Mouse (Mus musculus): Measurements from ENCODE around the gene Ubqln4.
"Not testable (repeated sequence)": the region's sequence is repeated elsewhere in the genome, so short reads cannot be mapped to it uniquely, and the experiment has no call there.

Ubqln4 gene

DNA sequence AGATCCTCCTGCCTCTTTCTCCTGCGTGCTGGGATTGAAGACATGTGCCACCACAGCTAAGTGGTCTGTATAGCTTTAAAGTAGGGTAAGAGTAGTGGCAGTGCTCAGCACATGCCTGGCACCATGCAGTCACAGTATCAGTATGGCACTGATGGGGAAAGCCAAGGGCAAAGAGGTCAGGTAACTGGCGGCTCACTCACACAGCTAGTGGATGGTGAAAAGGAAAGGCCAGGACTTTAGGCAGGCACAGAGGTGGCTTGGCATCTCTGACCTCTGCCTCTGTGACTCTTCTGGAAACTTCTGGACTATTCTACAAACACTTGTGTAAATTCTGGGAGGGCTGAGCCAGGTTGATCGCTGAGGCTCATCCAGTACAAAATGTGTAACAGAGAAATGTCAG is 12.6 kb downstream of the Ubqln4 start:
- no peak for DNase-seq (ENCODE audit: low read depth, low spot score)

GRCm38 (mm10) chr3:88566536-88567061 is 13.0 kb downstream of the Ubqln4 start:
- no peak for DNase-seq (ENCODE audit: low read depth, low spot score)

- DNase-seq (ENCODE audit: low read depth, low spot score): no peak
These were observed 14.3 kb downstream of the Ubqln4 start for GRCm38 (mm10) chr3:88567892-88568291.

- no peak for DNase-seq (ENCODE audit: low read depth, low spot score)
These were observed 15.1 kb downstream of the Ubqln4 start for GRCm38 (mm10) chr3:88568615-88569014.

GRCm38 (mm10) chr3:88569093-88569492 is 15.5 kb downstream of the Ubqln4 start:
- DNase-seq (ENCODE audit: low read depth, low spot score): no peak

DNA sequence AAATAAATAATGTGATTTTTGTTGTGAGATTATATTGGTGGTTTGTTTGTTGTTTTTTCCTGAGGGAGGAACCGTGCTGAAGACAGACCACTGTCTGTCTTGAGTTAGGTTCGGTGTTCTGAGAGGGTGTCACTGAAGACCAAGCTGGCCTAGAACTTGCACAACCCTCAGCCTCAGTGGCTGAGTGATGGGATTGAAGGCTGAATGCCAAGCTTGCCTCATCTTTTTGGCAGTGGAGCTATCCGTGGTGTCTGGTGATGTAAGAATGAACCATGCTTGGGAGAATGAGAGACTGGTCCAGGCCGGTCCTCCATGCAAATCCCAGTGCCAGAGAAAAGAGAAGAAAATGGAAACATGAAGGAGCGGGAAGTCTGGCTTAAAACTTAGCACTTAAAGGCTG is 16.1 kb downstream of the Ubqln4 start:
- DNase-seq (ENCODE audit: low read depth, low spot score): no peak

- no peak for DNase-seq (ENCODE audit: low read depth, low spot score)
These were observed 16.8 kb downstream of the Ubqln4 start for GRCm38 (mm10) chr3:88570341-88570740.

GRCm38 (mm10) chr3:88571856-88572255 is 18.3 kb downstream of the Ubqln4 start:
- DNase-seq (ENCODE audit: low read depth, low spot score): no peak

DNA sequence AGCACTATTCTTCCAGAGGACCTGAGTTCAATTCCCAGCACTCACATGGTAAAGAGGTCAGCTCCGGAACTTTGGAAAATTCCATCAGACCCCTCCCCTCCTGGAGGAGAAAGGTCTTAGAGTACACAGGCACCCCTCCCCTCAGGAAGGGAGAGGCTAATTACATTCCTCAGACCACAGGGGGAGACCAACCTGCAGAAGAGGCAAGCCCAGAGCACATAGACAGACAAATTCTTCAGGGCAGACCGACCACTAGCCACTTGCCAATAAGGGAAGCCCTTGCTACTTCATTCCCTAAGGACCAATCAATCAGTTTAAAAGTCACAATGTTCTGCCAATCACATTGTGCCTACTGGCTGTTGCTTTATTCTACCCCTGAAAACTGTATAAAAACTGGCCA is 19.3 kb downstream of the Ubqln4 start:
- DNase-seq (ENCODE audit: low read depth, low spot score): no peak

DNA sequence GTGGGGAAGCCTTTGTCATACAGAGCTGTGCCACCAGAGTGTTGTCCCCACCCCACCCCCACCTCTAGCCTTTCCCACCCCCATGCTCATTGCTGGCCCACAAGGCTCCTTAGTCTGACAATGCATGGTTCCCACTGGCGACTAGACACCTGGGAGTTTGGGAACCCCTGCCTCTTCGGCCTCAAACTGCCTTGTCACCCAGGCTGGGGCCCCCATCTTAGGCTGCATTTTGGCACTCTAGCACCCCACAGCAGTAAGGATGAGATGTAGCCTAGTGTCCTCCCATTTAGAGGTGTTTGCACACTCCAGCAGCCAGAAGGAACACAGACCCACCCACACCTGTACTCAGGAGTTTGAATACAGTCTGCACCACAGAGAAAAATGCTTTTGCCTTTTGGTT is 20.3 kb downstream of the Ubqln4 start:
- DNase-seq (ENCODE audit: low read depth, low spot score): no peak

DNA sequence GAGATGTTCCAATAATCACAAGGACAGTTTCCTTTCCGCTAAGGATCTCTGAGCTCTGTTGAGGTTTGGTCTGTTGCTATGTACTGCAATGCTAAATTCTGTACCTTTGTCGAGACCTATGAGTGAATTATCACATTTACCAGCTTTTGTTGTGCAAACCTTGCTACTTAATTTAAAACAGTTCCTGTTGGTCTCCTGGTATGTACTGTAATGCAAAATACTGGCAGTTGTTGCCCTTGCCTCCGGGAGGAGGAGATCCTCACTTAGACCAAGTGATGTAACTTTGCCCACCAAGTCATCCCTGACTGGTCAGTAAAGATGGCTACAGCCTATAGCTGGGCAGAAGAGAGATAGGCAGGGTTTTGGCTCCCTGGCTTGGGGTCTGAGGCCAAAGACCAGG is 22.0 kb downstream of the Ubqln4 start, which contains the start of gene Ssr2:
Gene Ssr2, plus strand, starts transcription at position 337 of the 400 bp plus-strand sequence.
- no peak for DNase-seq (ENCODE audit: low read depth, low spot score)

DNA sequence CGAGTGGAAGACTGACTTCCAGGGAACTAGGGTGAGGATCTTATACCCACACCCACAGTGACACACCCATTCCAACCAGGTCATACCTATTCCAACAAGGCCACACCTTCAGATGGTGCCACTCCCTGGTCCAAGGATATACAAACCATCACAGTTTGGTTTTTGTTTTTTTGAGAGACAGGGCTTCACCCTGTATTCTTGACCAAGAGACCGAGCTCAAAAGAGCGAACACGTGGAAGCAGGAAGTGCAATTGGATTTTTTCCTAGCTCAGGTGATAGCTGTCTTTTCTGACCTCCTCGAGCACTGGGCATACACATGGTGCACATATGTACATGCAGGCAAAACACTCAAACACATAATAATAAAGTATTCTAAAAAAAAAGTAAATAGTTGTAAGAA is 24.3 kb downstream of the Ubqln4 start:
- not testable (repeated sequence) for DNase-seq (ENCODE audit: low read depth, low spot score)

DNA sequence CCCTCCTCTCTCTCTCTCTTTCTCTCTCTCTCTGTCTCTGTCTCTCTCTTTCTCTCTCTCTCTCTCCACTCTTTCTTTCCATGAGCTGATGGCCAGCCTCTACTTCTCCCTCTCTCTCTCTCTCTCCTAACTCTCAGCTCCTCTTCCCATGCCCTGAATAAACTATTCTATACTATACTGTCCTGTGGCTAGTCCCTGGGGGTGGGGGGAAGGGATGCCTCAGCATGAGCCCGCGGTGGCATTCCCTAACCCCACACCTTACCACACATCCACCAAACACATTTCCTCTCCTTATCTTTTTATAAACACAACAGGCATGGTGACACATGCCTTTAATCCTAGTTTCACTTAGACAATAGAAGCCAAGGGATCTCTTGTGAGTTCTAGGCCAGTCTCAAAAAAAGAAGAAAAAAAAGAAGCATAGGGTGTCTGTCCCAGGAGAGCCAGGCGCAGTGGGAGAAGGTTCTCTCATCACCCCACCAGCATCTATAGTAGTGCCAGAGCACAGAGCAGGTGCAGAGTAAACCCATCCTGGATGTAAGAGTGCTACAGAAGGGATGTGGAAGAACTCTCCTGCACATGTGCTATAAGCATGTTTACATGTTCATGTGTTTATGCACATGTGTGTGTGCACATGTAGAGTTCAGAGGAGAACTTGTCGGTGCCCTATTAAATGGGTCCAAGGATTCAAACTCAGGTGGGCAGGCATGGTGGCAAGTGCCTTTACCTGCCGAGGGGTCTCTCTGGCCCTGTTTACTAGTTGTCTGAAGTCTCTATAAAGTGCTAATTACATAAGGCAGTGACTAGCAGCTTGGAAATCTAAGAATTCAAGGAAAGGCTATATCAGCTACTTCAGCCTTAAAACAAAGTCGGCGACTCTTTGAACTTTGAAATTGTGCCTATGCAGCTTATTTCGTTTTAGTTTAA is 25.2 kb downstream of the Ubqln4 start:
- DNase-seq (ENCODE audit: low read depth, low spot score): no peak

DNA sequence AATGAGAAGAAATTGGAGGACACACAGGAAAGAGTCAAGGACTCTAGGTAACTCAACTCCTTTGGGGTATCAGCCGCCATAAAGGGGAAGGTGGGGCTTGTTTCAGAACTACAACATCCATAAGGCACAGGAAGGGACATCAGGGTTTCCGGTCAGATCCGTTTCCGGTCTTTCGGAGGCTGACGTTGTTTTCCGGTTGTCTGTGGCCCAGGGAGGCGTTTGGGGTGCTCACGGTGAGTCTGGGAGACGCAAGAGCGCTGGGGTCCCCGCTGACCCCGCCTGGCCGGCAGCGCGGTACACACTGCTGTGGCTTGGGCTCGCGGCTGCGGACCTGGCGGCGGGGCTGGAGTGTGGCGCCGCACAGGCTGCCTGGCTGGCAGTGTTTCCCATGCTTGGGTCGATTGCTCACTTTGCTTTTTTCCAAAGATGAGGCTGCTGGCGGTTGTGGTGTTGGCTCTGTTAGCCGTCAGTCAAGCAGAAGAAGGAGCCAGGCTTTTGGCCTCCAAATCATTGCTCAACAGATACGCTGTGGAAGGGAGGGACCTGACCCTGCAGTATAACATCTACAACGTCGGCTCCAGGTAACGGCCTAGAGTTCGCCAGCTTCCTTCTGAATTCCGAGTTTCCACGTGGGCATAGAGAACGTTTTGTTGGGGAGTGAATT is 26.0 kb downstream of the Ubqln4 start:
- peak; percentile 90 for DNase-seq (ENCODE audit: low read depth, low spot score)

DNA sequence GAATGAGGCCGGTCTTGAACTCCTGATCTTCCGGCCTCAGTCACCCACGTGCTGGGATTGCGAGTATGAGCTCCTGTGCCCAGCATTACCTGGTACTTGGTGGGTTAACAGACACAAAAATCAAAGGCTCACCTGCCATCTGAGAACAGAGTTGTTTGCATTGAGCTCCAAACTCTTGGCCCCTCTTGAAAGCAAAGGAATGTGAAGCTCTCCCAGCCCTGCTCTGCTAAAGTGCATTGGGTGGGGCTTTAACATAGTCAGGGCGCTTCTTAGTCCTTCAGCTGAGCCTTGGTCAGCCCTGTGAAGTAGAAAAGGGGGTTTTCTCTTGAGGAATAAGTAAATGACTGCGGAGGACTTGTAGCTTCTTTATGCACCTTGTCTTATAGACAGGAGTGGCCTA is 32.2 kb downstream of the Ubqln4 start:
- no peak for DNase-seq (ENCODE audit: low read depth, low spot score)

DNA sequence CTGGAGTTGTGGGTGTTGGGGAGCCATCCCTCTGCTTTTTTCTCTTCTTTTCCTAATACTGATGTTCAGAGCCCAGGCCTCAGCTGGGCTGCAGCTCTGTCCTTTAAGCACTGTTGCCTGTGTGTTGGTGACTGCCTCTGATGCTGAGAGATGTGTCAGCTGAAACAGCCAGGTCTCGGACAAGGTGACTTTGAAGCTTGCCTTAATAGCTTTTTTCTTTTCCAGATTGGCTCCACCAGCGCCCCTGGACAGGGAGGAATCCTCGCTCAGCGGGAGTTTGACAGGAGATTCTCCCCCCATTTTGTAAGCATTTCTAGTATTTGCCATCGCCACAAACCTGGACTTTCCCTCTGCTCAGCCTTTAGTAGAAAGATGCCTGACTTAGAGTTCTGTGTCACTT is 33.1 kb downstream of the Ubqln4 start:
- no peak for DNase-seq (ENCODE audit: low read depth, low spot score)

GRCm38 (mm10) chr3:88590246-88590645 is 36.7 kb downstream of the Ubqln4 start:
- DNase-seq (ENCODE audit: low read depth, low spot score): no peak

- no peak for DNase-seq (ENCODE audit: low read depth, low spot score)
These were observed 37.5 kb downstream of the Ubqln4 start for GRCm38 (mm10) chr3:88591044-88591443.

- DNase-seq (ENCODE audit: low read depth, low spot score): peak; percentile 46
These were observed 38.6 kb downstream of the Ubqln4 start for GRCm38 (mm10) chr3:88591950-88592731.

GRCm38 (mm10) chr3:88592942-88593576 is 39.5 kb downstream of the Ubqln4 start:
- no peak for DNase-seq (ENCODE audit: low read depth, low spot score)

DNA sequence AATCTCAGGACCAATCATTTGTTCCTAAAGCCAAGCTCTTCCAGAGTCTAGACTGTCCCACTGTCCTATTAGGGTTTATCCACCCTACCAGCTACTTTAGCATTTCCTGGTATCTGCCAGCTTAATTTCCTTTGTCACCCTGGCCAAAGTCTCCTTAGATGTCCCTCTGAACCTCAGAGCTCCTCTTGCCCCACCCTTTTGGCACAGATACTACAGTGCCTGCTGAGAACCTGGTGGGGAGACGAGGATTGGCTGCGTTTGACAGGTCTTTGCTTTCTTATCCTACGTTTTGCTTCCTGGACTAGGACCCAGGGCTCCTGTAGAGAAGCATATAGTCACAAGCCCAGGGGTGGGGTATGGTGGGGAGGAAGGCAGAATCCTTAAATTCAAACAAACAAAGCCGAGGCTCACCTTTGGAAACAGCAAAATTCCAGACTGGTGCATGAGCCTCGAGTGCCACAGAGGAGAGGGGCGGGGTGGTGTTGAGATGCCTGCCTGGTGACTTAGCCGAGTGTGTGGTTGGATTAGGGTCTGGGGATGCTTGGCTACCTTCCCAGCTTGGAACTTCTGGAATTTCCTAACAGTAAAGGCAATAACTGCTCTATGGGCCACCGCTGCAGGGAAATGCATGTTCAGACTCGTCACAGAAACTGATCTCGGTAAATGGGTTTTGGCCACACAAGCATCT is 40.5 kb downstream of the Ubqln4 start:
- no peak for DNase-seq (ENCODE audit: low read depth, low spot score)
